Mouse (Mus musculus): ENCODE measurements around the gene Prkch. TPM values are rescaled to one million over a fixed set of nuclear protein-coding genes. Genes with fewer than 3 reads are reported as not detected.

The Prkch gene
- total and polyA plus RNA-seq, 3 experiments = 0.33 TPM; not detected in 2

DNA sequence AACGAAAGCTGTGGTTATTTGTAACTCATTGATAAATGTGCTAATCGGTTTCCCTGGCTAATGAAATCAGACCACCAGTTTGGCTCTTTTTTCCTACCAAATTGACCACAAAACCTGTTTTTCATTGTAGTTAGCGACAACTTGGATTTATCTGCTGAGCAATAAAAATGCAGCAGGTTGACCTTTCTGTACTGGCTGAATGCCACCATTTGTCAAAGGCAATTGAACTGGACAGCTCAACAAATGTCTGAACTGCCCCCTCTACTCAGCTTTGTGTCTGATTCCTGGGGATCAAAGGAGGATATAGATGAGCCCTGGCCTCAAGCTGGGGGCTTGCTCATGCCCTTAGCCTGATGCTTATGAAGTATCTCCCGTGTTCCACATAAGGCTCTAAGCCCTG is 146.0 kb downstream of the Prkch start:
- ATAC-seq (ENCODE audit: extremely low read depth, insufficient number of reproducible peaks, low FRiP score, poor library complexity, severe bottlenecking) (no peak), DNase-seq (ENCODE audit: low spot score) (no peak)
- Histone ChIP-seq H3K4me3 (ENCODE audit: low read depth, low read length) (no peak overlapping the region), H3K36me3 (replicated peaks) (no peaks in the 10 kb centered on the region), H3K4me1 (ENCODE audit: insufficient read depth, low read depth, low read length) (no peaks in the 10 kb centered on the region), H3K27me3 (ENCODE audit: insufficient read depth, low read length) (peaks cover 4% of the 10 kb centered on the region; the same call in 1 of the 2 replicates), H3K9me3 (replicated peaks) (0 out of 2 replicates have a peak, but pooled peaks cover 2% of the 10 kb centered on the region)
- no peak for TF ChIP-seq GATA2 (IDR thresholded peaks at IDR 0.05; ENCODE audit: borderline replicate concordance, low read depth, low read length)
- no peak for TF ChIP-seq TAL1 (conservative IDR thresholded peaks at IDR 0.05; ENCODE audit: low read depth, low read length)
- no peak for TF ChIP-seq GATA1 (IDR thresholded peaks at IDR 0.05; ENCODE audit: borderline replicate concordance, low read length)
- no peak for TF ChIP-seq CTCF (IDR thresholded peaks at IDR 0.05; ENCODE audit: low read depth, low read length)
- TF ChIP-seq POLR2AphosphoS5 (IDR thresholded peaks at IDR 0.05; ENCODE audit: insufficient replicate concordance, low read depth, low read length) = no peak

DNA sequence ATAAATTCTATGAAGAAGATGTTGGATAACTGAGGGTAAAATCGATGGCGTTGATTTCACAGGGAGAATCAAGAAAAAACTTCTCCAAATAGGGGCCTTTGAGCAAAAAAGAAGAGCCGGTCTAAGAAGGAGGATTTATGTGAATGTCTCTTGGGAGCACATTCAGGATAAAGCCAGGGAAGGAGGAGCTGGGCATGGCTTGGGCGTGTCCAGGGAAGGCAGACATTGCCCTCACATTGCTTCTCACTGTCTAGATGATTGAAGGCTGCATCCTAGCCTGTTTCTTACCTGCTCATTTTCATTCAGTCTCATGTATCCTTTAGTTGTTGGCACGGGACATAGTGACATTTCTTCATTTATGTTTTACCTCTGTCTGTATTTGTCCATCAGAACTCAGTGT is 146.5 kb downstream of the Prkch start:
- Histone ChIP-seq H3K4me1 (ENCODE audit: insufficient read depth, low read depth, low read length) (no peaks in the 10 kb centered on the region), H3K9me3 (replicated peaks) (0 out of 2 replicates have a peak, but pooled peaks cover 2% of the 10 kb centered on the region), H3K4me3 (ENCODE audit: low read depth, low read length) (no peak overlapping the region), H3K36me3 (replicated peaks) (no peaks in the 10 kb centered on the region), H3K27me3 (ENCODE audit: insufficient read depth, low read length) (peaks cover 4% of the 10 kb centered on the region; the same call in 1 of the 2 replicates)
- ATAC-seq (ENCODE audit: extremely low read depth, insufficient number of reproducible peaks, low FRiP score, poor library complexity, severe bottlenecking) = no peak
- no peak for TF ChIP-seq GATA1 (IDR thresholded peaks at IDR 0.05; ENCODE audit: borderline replicate concordance, low read length)
- TF ChIP-seq POLR2AphosphoS5 (IDR thresholded peaks at IDR 0.05; ENCODE audit: insufficient replicate concordance, low read depth, low read length) = no peak
- TF ChIP-seq GATA2 (IDR thresholded peaks at IDR 0.05; ENCODE audit: borderline replicate concordance, low read depth, low read length) = no peak
- no peak for TF ChIP-seq TAL1 (conservative IDR thresholded peaks at IDR 0.05; ENCODE audit: low read depth, low read length)
- TF ChIP-seq CTCF (IDR thresholded peaks at IDR 0.05; ENCODE audit: low read depth, low read length) = no peak
- DNase-seq (ENCODE audit: low spot score) = no peak

GRCm38 (mm10) chr12:73731848-73732540 is 147.4 kb downstream of the Prkch start:
- no peak overlapping the region for H3K4me3 ChIP-seq (ENCODE audit: low read depth, low read length)
- TF ChIP-seq TAL1 (conservative IDR thresholded peaks at IDR 0.05; ENCODE audit: low read depth, low read length) (no peak), POLR2AphosphoS5 (IDR thresholded peaks at IDR 0.05; ENCODE audit: insufficient replicate concordance, low read depth, low read length) (no peak), CTCF (IDR thresholded peaks at IDR 0.05; ENCODE audit: low read depth, low read length) (no peak), GATA1 (IDR thresholded peaks at IDR 0.05; ENCODE audit: borderline replicate concordance, low read length) (no peak), GATA2 (IDR thresholded peaks at IDR 0.05; ENCODE audit: borderline replicate concordance, low read depth, low read length) (no peak)
- H3K27me3 ChIP-seq (ENCODE audit: insufficient read depth, low read length) = peaks cover 4% of the 10 kb centered on the region; the same call in 1 of the 2 replicates
- DNase-seq (ENCODE audit: low spot score) (no peak), ATAC-seq (ENCODE audit: extremely low read depth, insufficient number of reproducible peaks, low FRiP score, poor library complexity, severe bottlenecking) (no peak)
- H3K36me3 ChIP-seq (replicated peaks) = no peaks in the 10 kb centered on the region
- H3K9me3 ChIP-seq (replicated peaks) = 0 out of 2 replicates have a peak, but pooled peaks cover 2% of the 10 kb centered on the region
- no peaks in the 10 kb centered on the region for H3K4me1 ChIP-seq (ENCODE audit: insufficient read depth, low read depth, low read length)

- H3K36me3 ChIP-seq (replicated peaks) = no peaks in the 10 kb centered on the region
- H3K27me3 ChIP-seq (ENCODE audit: insufficient read depth, low read length) = peaks cover 4% of the 10 kb centered on the region; the same call in 1 of the 2 replicates
- DNase-seq (ENCODE audit: low spot score) (no peak), ATAC-seq (ENCODE audit: extremely low read depth, insufficient number of reproducible peaks, low FRiP score, poor library complexity, severe bottlenecking) (no peak)
- TF ChIP-seq TAL1 (conservative IDR thresholded peaks at IDR 0.05; ENCODE audit: low read depth, low read length) (no peak), CTCF (IDR thresholded peaks at IDR 0.05; ENCODE audit: low read depth, low read length) (no peak), POLR2AphosphoS5 (IDR thresholded peaks at IDR 0.05; ENCODE audit: insufficient replicate concordance, low read depth, low read length) (no peak), GATA1 (IDR thresholded peaks at IDR 0.05; ENCODE audit: borderline replicate concordance, low read length) (no peak), GATA2 (IDR thresholded peaks at IDR 0.05; ENCODE audit: borderline replicate concordance, low read depth, low read length) (no peak)
- no peaks in the 10 kb centered on the region for H3K9me3 ChIP-seq (replicated peaks)
- H3K4me3 ChIP-seq (ENCODE audit: low read depth, low read length) = no peak overlapping the region
- H3K4me1 ChIP-seq (ENCODE audit: insufficient read depth, low read depth, low read length) = no peaks in the 10 kb centered on the region
Measured at GRCm38 (mm10) chr12:73732862-73733261, 148.3 kb downstream of the Prkch start.

DNA sequence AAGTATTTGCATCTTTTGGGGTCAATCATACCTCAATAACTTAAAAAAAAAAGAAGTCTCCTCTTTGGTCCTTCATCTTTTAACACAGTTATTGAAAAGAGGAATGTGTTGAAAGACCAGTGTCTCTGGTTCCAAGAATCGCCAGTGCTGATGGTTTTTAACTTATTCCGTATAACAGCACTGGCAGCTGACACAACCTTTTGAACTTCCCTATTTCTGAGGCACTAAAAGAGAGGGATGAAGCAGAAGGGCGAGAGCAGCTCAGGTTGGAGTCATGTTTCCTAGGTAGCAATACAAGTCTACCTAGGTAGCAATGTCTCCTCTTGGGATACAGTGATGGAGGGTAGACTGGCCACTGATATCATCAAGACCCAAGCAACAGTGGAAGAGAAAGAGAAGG is 152.3 kb downstream of the Prkch start:
- no peaks in the 10 kb centered on the region for H3K4me1 ChIP-seq (ENCODE audit: insufficient read depth, low read depth, low read length)
- ATAC-seq (ENCODE audit: extremely low read depth, insufficient number of reproducible peaks, low FRiP score, poor library complexity, severe bottlenecking) (no peak), DNase-seq (ENCODE audit: low spot score) (no peak)
- H3K4me3 ChIP-seq (ENCODE audit: low read depth, low read length) = no peak overlapping the region
- no peak for TF ChIP-seq GATA1 (IDR thresholded peaks at IDR 0.05; ENCODE audit: borderline replicate concordance, low read length)
- no peak for TF ChIP-seq GATA2 (IDR thresholded peaks at IDR 0.05; ENCODE audit: borderline replicate concordance, low read depth, low read length)
- no peak for TF ChIP-seq POLR2AphosphoS5 (IDR thresholded peaks at IDR 0.05; ENCODE audit: insufficient replicate concordance, low read depth, low read length)
- no peak for TF ChIP-seq TAL1 (conservative IDR thresholded peaks at IDR 0.05; ENCODE audit: low read depth, low read length)
- TF ChIP-seq CTCF (IDR thresholded peaks at IDR 0.05; ENCODE audit: low read depth, low read length) = no peak
- H3K36me3 ChIP-seq (replicated peaks) = no peaks in the 10 kb centered on the region
- no peaks in the 10 kb centered on the region for H3K27me3 ChIP-seq (ENCODE audit: insufficient read depth, low read length)
- peaks cover 8% of the 10 kb centered on the region for H3K9me3 ChIP-seq (replicated peaks)

DNA sequence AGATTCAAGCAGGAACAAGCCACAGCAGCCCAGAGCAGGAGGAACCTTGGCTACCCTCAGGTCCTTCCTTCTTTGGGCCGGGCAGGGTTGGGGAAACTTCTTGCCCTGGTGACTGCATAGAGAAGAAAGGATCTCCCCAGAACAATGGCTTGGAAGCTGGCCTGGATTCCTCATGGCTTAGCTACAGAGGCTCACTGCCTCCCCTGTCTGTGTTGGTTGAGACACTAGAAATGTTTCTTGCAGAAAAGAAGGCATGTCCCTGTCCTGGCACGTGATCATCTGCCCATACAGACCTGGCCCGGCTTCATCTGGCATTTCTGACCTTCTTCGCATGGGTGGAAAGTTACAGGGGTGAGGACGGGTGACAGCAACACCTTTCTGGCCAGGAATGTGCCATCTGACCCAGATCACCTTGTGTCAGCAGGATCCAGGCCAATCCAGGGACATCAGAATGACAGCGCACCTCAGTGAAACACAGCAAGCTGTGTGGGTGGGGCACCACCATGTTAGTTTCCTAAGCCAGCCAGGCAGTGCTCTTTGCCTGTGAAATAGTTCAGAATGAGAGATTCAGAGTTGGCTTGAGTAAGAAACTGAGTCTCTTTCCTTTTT is 155.1 kb downstream of the Prkch start:
- DNase-seq (ENCODE audit: low spot score) (no peak), ATAC-seq (ENCODE audit: extremely low read depth, insufficient number of reproducible peaks, low FRiP score, poor library complexity, severe bottlenecking) (no peak)
- no peaks in the 10 kb centered on the region for H3K36me3 ChIP-seq (replicated peaks)
- no peak for TF ChIP-seq GATA1 (IDR thresholded peaks at IDR 0.05; ENCODE audit: borderline replicate concordance, low read length)
- TF ChIP-seq CTCF (IDR thresholded peaks at IDR 0.05; ENCODE audit: low read depth, low read length) = no peak
- TF ChIP-seq POLR2AphosphoS5 (IDR thresholded peaks at IDR 0.05; ENCODE audit: insufficient replicate concordance, low read depth, low read length) = no peak
- no peak for TF ChIP-seq GATA2 (IDR thresholded peaks at IDR 0.05; ENCODE audit: borderline replicate concordance, low read depth, low read length)
- no peak for TF ChIP-seq TAL1 (conservative IDR thresholded peaks at IDR 0.05; ENCODE audit: low read depth, low read length)
- no peak overlapping the region for H3K4me3 ChIP-seq (ENCODE audit: low read depth, low read length)
- no peaks in the 10 kb centered on the region for H3K4me1 ChIP-seq (ENCODE audit: insufficient read depth, low read depth, low read length)
- H3K9me3 ChIP-seq (replicated peaks) = peaks cover 11% of the 10 kb centered on the region
- H3K27me3 ChIP-seq (ENCODE audit: insufficient read depth, low read length) = no peaks in the 10 kb centered on the region
